Mouse (Mus musculus): ENCODE measurements around the gene Cnot1. TPM values are rescaled to one million over a fixed set of nuclear protein-coding genes. Genes with fewer than 3 reads are reported as not detected.
"Not testable (repeated sequence)": the region's sequence is repeated elsewhere in the genome, so short reads cannot be mapped to it uniquely, and the experiment has no call there.

Gene Cnot1
- polyA plus RNA-seq, 1 experiment from 2014 or later, result 136 TPM

GRCm38 (mm10) chr8:95825162-95825561, 17.9 kb upstream of the Cnot1 start, which contains the start of gene Sap18b:
TSS of gene Sap18b (plus strand) at chr8:95825346.
- not testable (repeated sequence) for H3K4me1 ChIP-seq (replicated peaks; ENCODE audit: control insufficient read depth, insufficient read depth, low read length); H3K4me2 ChIP-seq (ENCODE audit: low read depth, low read length, severe bottlenecking); H3K36me3 ChIP-seq (ENCODE audit: control insufficient read depth, insufficient read depth, low read length); DNase-seq (ENCODE audit: low spot score); H3K4me3 ChIP-seq (ENCODE audit: low read depth, low read length); H3K27ac ChIP-seq (ENCODE audit: low read depth, low read length); H3K9ac ChIP-seq (ENCODE audit: low read length); H3K27me3 ChIP-seq (ENCODE audit: control insufficient read depth, insufficient read depth, low read length); ATAC-seq (replicated peaks; ENCODE audit: low FRiP score); H3K9me3 ChIP-seq (ENCODE audit: control insufficient read depth, low read length)
- WGBS, result 64% methylated on average over 25 of the region's 25 CpGs

- Histone ChIP-seq H3K4me3 (ENCODE audit: low read depth, low read length) (no peak overlapping the region), H3K4me2 (ENCODE audit: low read depth, low read length, severe bottlenecking) (no peak overlapping the region), H3K27ac (ENCODE audit: low read depth, low read length) (no peak overlapping the region), H3K4me1 (replicated peaks; ENCODE audit: control insufficient read depth, insufficient read depth, low read length) (no peaks in the 10 kb centered on the region), H3K27me3 (ENCODE audit: control insufficient read depth, insufficient read depth, low read length) (no peaks in the 10 kb centered on the region), H3K36me3 (ENCODE audit: control insufficient read depth, insufficient read depth, low read length) (no peaks in the 10 kb centered on the region), H3K9me3 (ENCODE audit: control insufficient read depth, low read length) (no peaks in the 10 kb centered on the region), H3K9ac (ENCODE audit: low read length) (no peak overlapping the region)
- ATAC-seq (replicated peaks; ENCODE audit: low FRiP score) (no peak), DNase-seq (ENCODE audit: low spot score) (no peak)
- 81% methylated on average over 3 of the region's 3 CpGs for WGBS
Measured at GRCm38 (mm10) chr8:95822699-95823098, 15.4 kb upstream of the Cnot1 start.

- no peak for DNase-seq (ENCODE audit: low spot score)
- Histone ChIP-seq H3K27ac (ENCODE audit: low read depth, low read length) (no peak overlapping the region), H3K9ac (ENCODE audit: low read length) (no peak overlapping the region), H3K4me2 (ENCODE audit: low read depth, low read length, severe bottlenecking) (no peak overlapping the region), H3K4me1 (replicated peaks; ENCODE audit: control insufficient read depth, insufficient read depth, low read length) (no peaks in the 10 kb centered on the region), H3K27me3 (ENCODE audit: control insufficient read depth, insufficient read depth, low read length) (no peaks in the 10 kb centered on the region), H3K36me3 (ENCODE audit: control insufficient read depth, insufficient read depth, low read length) (no peaks in the 10 kb centered on the region), H3K4me3 (ENCODE audit: low read depth, low read length) (no peak overlapping the region), H3K9me3 (ENCODE audit: control insufficient read depth, low read length) (no peaks in the 10 kb centered on the region)
- 84% methylated on average over 5 of the region's 5 CpGs for WGBS
- ATAC-seq (replicated peaks; ENCODE audit: low FRiP score), result no peak
Measured at GRCm38 (mm10) chr8:95822096-95822495, 14.8 kb upstream of the Cnot1 start.

GRCm38 (mm10) chr8:95821266-95821665, 14.0 kb upstream of the Cnot1 start:
- Histone ChIP-seq H3K27ac (ENCODE audit: low read depth, low read length) (no peak overlapping the region), H3K9me3 (ENCODE audit: control insufficient read depth, low read length) (no peaks in the 10 kb centered on the region), H3K4me2 (ENCODE audit: low read depth, low read length, severe bottlenecking) (no peak overlapping the region), H3K9ac (ENCODE audit: low read length) (no peak overlapping the region), H3K36me3 (ENCODE audit: control insufficient read depth, insufficient read depth, low read length) (no peaks in the 10 kb centered on the region), H3K27me3 (ENCODE audit: control insufficient read depth, insufficient read depth, low read length) (no peaks in the 10 kb centered on the region), H3K4me1 (replicated peaks; ENCODE audit: control insufficient read depth, insufficient read depth, low read length) (no peaks in the 10 kb centered on the region), H3K4me3 (ENCODE audit: low read depth, low read length) (no peak overlapping the region)
- ATAC-seq (replicated peaks; ENCODE audit: low FRiP score) (no peak), DNase-seq (ENCODE audit: low spot score) (no peak)
- 92% methylated on average over 6 of the region's 6 CpGs for WGBS

GRCm38 (mm10) chr8:95818211-95818610, 10.9 kb upstream of the Cnot1 start:
- peak; percentile 45 for DNase-seq (ENCODE audit: low spot score)
- Histone ChIP-seq H3K4me1 (replicated peaks; ENCODE audit: control insufficient read depth, insufficient read depth, low read length) (no peaks in the 10 kb centered on the region), H3K27me3 (ENCODE audit: control insufficient read depth, insufficient read depth, low read length) (no peaks in the 10 kb centered on the region), H3K4me2 (ENCODE audit: low read depth, low read length, severe bottlenecking) (no peak overlapping the region), H3K9me3 (ENCODE audit: control insufficient read depth, low read length) (no peaks in the 10 kb centered on the region), H3K4me3 (ENCODE audit: low read depth, low read length) (no peak overlapping the region), H3K27ac (ENCODE audit: low read depth, low read length) (no peak overlapping the region), H3K9ac (ENCODE audit: low read length) (no peak overlapping the region), H3K36me3 (ENCODE audit: control insufficient read depth, insufficient read depth, low read length) (no peaks in the 10 kb centered on the region)
- ATAC-seq (replicated peaks; ENCODE audit: low FRiP score), result no peak
- 28% methylated on average over 1 of the region's 1 CpGs for WGBS

- Histone ChIP-seq H3K36me3 (ENCODE audit: control insufficient read depth, insufficient read depth, low read length) (no peaks in the 10 kb centered on the region), H3K4me2 (ENCODE audit: low read depth, low read length, severe bottlenecking) (no peak overlapping the region), H3K27me3 (ENCODE audit: control insufficient read depth, insufficient read depth, low read length) (no peaks in the 10 kb centered on the region), H3K9me3 (ENCODE audit: control insufficient read depth, low read length) (no peaks in the 10 kb centered on the region), H3K27ac (ENCODE audit: low read depth, low read length) (no peak overlapping the region), H3K4me1 (replicated peaks; ENCODE audit: control insufficient read depth, insufficient read depth, low read length) (no peaks in the 10 kb centered on the region), H3K4me3 (ENCODE audit: low read depth, low read length) (no peak overlapping the region), H3K9ac (ENCODE audit: low read length) (no peak overlapping the region)
- no peak for ATAC-seq (replicated peaks; ENCODE audit: low FRiP score)
- no peak for DNase-seq (ENCODE audit: low spot score)
- WGBS, result 66% methylated on average over 3 of the region's 3 CpGs
Measured at GRCm38 (mm10) chr8:95817597-95817996, 10.3 kb upstream of the Cnot1 start.

- H3K4me3 ChIP-seq (ENCODE audit: low read depth, low read length), result no peak overlapping the region
- no peaks in the 10 kb centered on the region for H3K4me1 ChIP-seq (replicated peaks; ENCODE audit: control insufficient read depth, insufficient read depth, low read length)
- no peak overlapping the region for H3K27ac ChIP-seq (ENCODE audit: low read depth, low read length)
- no peak for ATAC-seq (replicated peaks; ENCODE audit: low FRiP score)
- H3K4me2 ChIP-seq (ENCODE audit: low read depth, low read length, severe bottlenecking), result no peak overlapping the region
- H3K36me3 ChIP-seq (ENCODE audit: control insufficient read depth, insufficient read depth, low read length), result no peaks in the 10 kb centered on the region
- peak; percentile 23 for DNase-seq (ENCODE audit: low spot score)
- H3K27me3 ChIP-seq (ENCODE audit: control insufficient read depth, insufficient read depth, low read length), result no peaks in the 10 kb centered on the region
- H3K9me3 ChIP-seq (ENCODE audit: control insufficient read depth, low read length), result no peaks in the 10 kb centered on the region
- WGBS, result 49% methylated on average over 6 of the region's 6 CpGs
- no peak overlapping the region for H3K9ac ChIP-seq (ENCODE audit: low read length)
Measured at GRCm38 (mm10) chr8:95816044-95816708, 8.9 kb upstream of the Cnot1 start.

GRCm38 (mm10) chr8:95810184-95810591, 2.9 kb upstream of the Cnot1 start:
- H3K9me3 ChIP-seq (ENCODE audit: control insufficient read depth, low read length), result no peaks in the 10 kb centered on the region
- H3K36me3 ChIP-seq (ENCODE audit: control insufficient read depth, insufficient read depth, low read length), result no peaks in the 10 kb centered on the region
- H3K4me1 ChIP-seq (replicated peaks; ENCODE audit: control insufficient read depth, insufficient read depth, low read length), result peaks cover 4% of the 10 kb centered on the region
- no peaks in the 10 kb centered on the region for H3K27me3 ChIP-seq (ENCODE audit: control insufficient read depth, insufficient read depth, low read length)
- no peak for ATAC-seq (replicated peaks; ENCODE audit: low FRiP score)
- no peak overlapping the region for H3K4me2 ChIP-seq (ENCODE audit: low read depth, low read length, severe bottlenecking)
- H3K9ac ChIP-seq (ENCODE audit: low read length), result no peak overlapping the region
- H3K4me3 ChIP-seq (ENCODE audit: low read depth, low read length), result no peak overlapping the region
- H3K27ac ChIP-seq (ENCODE audit: low read depth, low read length), result no peak overlapping the region
- no peak for DNase-seq (ENCODE audit: low spot score)
- WGBS, result 68% methylated on average over 3 of the region's 3 CpGs

- no peaks in the 10 kb centered on the region for H3K27me3 ChIP-seq (ENCODE audit: control insufficient read depth, insufficient read depth, low read length)
- H3K4me1 ChIP-seq (replicated peaks; ENCODE audit: control insufficient read depth, insufficient read depth, low read length), result peaks cover 8% of the 10 kb centered on the region
- H3K27ac ChIP-seq (ENCODE audit: low read depth, low read length), result no peak overlapping the region
- H3K9ac ChIP-seq (ENCODE audit: low read length), result no peak overlapping the region
- no peak overlapping the region for H3K4me3 ChIP-seq (ENCODE audit: low read depth, low read length)
- H3K4me2 ChIP-seq (ENCODE audit: low read depth, low read length, severe bottlenecking), result no peak overlapping the region
- 90% methylated on average over 5 of the region's 5 CpGs for WGBS
- H3K36me3 ChIP-seq (ENCODE audit: control insufficient read depth, insufficient read depth, low read length), result no peaks in the 10 kb centered on the region
- H3K9me3 ChIP-seq (ENCODE audit: control insufficient read depth, low read length), result no peaks in the 10 kb centered on the region
- DNase-seq (ENCODE audit: low spot score) (no peak), ATAC-seq (replicated peaks; ENCODE audit: low FRiP score) (no peak)
Measured at GRCm38 (mm10) chr8:95809116-95809515, 1.9 kb upstream of the Cnot1 start.

Data from forebrain, embryonic 11.5 days (tissue).